Mouse (Mus musculus) small intestine, adult 2 months (tissue): ENCODE measurements around the gene Ube2b.

Experiments
- CTCF ChIP-seq: fragments of 200-500 bp; IDR thresholded peaks from 2 replicates; pipeline ENCODE4 v1.5.1; 2012; ENCODE audit warnings: low read depth, mild to moderate bottlenecking, control low read depth, inconsistent platforms, low read length, moderate library complexity, mixed read lengths; ENCODE audit not compliant: insufficient replicate concordance, insufficient read length; ENCODE audit errors: extremely low read depth
- POLR2A ChIP-seq: fragments of 200-500 bp; IDR thresholded peaks from 2 replicates; pipeline ENCODE4 v1.6.1; 2012; ENCODE audit warnings: low read depth, mild to moderate bottlenecking, control low read depth, inconsistent platforms, low read length, moderate library complexity

- TF ChIP-seq POLR2A (no peak), CTCF (no peak)
These were observed 2.4 kb upstream of the Ube2b start for GRCm38 (mm10) chr11:52002842-52003504.
